Comparison of ENCODE assay signal across 9 mouse cellular contexts in the genomic region with DNA sequence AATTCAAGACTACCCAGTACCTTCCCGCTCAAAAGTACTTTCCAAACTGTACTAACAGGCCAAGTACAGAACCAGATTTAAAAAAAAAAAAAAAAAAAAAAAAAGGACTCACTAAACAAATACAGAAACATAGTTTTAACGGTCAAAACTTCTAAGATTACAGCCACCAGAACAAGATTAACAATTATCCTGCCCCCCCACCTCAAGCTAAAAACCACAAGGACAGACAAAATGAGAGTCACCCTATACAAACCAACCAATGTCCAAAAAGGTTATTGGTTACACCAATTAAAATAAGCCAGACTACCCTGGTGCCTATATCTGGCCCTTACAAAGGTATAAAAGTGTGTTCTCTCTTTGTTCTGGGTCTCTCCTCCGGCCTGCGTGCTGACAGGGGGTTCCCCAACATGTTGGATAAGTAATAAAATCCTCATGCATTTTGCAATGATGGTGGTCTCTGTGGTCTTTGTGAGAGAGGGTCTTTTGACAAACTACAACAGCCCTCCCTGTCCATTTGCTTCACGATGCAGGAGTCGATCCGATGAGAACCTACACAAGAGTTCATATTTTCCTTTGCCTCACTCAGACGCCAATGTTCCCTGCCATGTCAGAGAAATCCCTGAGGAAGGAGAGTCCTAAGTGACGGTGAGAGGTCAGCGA. TPM values are rescaled to one million over a fixed set of nuclear protein-coding genes. Genes with fewer than 3 reads are reported as not detected.
DNase-seq lines count a peak whose midpoint lies in the region; ATAC-seq and TF ChIP-seq lines count a peak whose summit lies in the region.
"Had no signal": no experiment of that assay in that cellular context is flagged by ENCODE, and none has a peak within 500 bp of the region (broad histone marks: within the 10 kb centered on the region; RNA-seq: fewer than 3 reads in every experiment).

No protein-coding gene starts in this region.

- H3K27ac ChIP-seq in neural tube, embryonic 11.5 days (ENCODE audit: low read depth, low read length) = peak overlapping the region; percentile 74
- H3K27ac ChIP-seq in limb, embryonic 13.5 days = peak overlapping the region; percentile 67
- peak overlapping the region; percentile 80; the same call in 1 of the 2 replicates for H3K27ac ChIP-seq in small intestine, adult 2 months (ENCODE audit: insufficient read depth, low read depth, low read length)

- H3K4me3 ChIP-seq in erythroblast, embryonic 14.5 days (replicated peaks) = peak overlapping the region; percentile 60
- no peak overlapping the region for H3K4me3 ChIP-seq in neural tube, embryonic 11.5 days (ENCODE audit: low read depth, low read length)
- no peak overlapping the region for H3K4me3 ChIP-seq in limb, embryonic 13.5 days
- no peak overlapping the region for H3K4me3 ChIP-seq in small intestine, adult 2 months (ENCODE audit: low read depth, low read length)

- TF ChIP-seq POLR2A in small intestine, adult 2 months (IDR thresholded peaks at IDR 0.05; ENCODE audit: low read depth, low read length) = no peak

- H3K36me3 ChIP-seq in erythroblast, embryonic 14.5 days (ENCODE audit: control insufficient read depth) = peaks cover 11% of the 10 kb centered on the region
- H3K36me3 ChIP-seq in neural tube, embryonic 11.5 days (ENCODE audit: control insufficient read depth, insufficient read depth, low read length) = no peaks in the 10 kb centered on the region
- H3K36me3 ChIP-seq in limb, embryonic 13.5 days = no peaks in the 10 kb centered on the region
- H3K36me3 ChIP-seq in small intestine, adult 2 months (ENCODE audit: control insufficient read depth, insufficient read depth, low read length) = no peaks in the 10 kb centered on the region

- 48% methylated on average over 10 of the region's 10 CpGs for WGBS in neural tube, embryonic 11.5 days
- WGBS in limb, embryonic 13.5 days = 62% methylated on average over 10 of the region's 10 CpGs
- WGBS in small intestine, adult 2 months = 83% methylated on average over 10 of the region's 10 CpGs

- no peak for DNase-seq in neural tube, embryonic 11.5 days (ENCODE audit: low spot score)
- DNase-seq in neural tube, embryonic 10.5 days (ENCODE audit: extremely low spot score, low spot score) = no peak
- DNase-seq in left cerebral cortex, postnatal 4 days = no peak
- DNase-seq in retina, postnatal 1 day = no peak
- DNase-seq: heart, postnatal 4 days had no signal

- no peak overlapping the region for H3K4me2 ChIP-seq in neural tube, embryonic 11.5 days (ENCODE audit: low read depth)
- no peak overlapping the region for H3K4me2 ChIP-seq in limb, embryonic 13.5 days (replicated peaks)

- ATAC-seq in erythroblast, adult 5-6 weeks (replicated peaks; ENCODE audit: low FRiP score, poor library complexity, severe bottlenecking) = no peak
- no peak for ATAC-seq in neural tube, embryonic 11.5 days (ENCODE audit: insufficient read depth, low FRiP score, low TSS enrichment)
- no peak for ATAC-seq in limb, embryonic 13.5 days (ENCODE audit: low FRiP score, low read depth)

- H3K9me3 ChIP-seq in erythroblast, embryonic 14.5 days (ENCODE audit: control insufficient read depth, low read length) = peaks cover 7% of the 10 kb centered on the region
- no peaks in the 10 kb centered on the region for H3K9me3 ChIP-seq in neural tube, embryonic 11.5 days (ENCODE audit: control insufficient read depth, low read length)
- peaks cover 3% of the 10 kb centered on the region; the same call in 1 of the 2 replicates for H3K9me3 ChIP-seq in limb, embryonic 13.5 days

- H3K4me1 ChIP-seq in erythroblast, embryonic 14.5 days (ENCODE audit: control insufficient read depth) = peaks cover 79% of the 10 kb centered on the region
- H3K4me1 ChIP-seq in neural tube, embryonic 11.5 days (ENCODE audit: control insufficient read depth, insufficient read depth, low read length) = peaks cover 24% of the 10 kb centered on the region
- peaks cover 51% of the 10 kb centered on the region for H3K4me1 ChIP-seq in limb, embryonic 13.5 days
- H3K4me1 ChIP-seq in small intestine, adult 2 months (ENCODE audit: control insufficient read depth, insufficient read depth, insufficient read length, low read length) = no peaks in the 10 kb centered on the region

- intact Hi-C loops in left cerebral cortex, postnatal 4 days (cut with DNase I) = loop anchor here (10.0 kb wide), 1 partner anchor 49 kb away; no protein-coding TSS in a partner anchor

- TF ChIP-seq CTCF in small intestine, adult 2 months (IDR thresholded peaks at IDR 0.05; ENCODE audit: extremely low read depth, insufficient read length, insufficient replicate concordance, low read depth, low read length) = no peak

- H3K27me3 ChIP-seq in erythroblast, embryonic 14.5 days (ENCODE audit: control insufficient read depth) = no peaks in the 10 kb centered on the region
- H3K27me3 ChIP-seq in neural tube, embryonic 11.5 days (ENCODE audit: control insufficient read depth, insufficient read depth, low read length) = no peaks in the 10 kb centered on the region
- H3K27me3 ChIP-seq in limb, embryonic 13.5 days = no peaks in the 10 kb centered on the region
- no peaks in the 10 kb centered on the region for H3K27me3 ChIP-seq in small intestine, adult 2 months (ENCODE audit: control insufficient read depth, insufficient read depth, low read length)

- 0 out of 2 replicates have a peak overlapping the region, but pooled peaks have one; percentile 10 for H3K9ac ChIP-seq in neural tube, embryonic 11.5 days (ENCODE audit: low read length)
- no peak overlapping the region for H3K9ac ChIP-seq in limb, embryonic 13.5 days

RNA-seq across cellular contexts. Expression of gene Pitpnc1, which starts 54.5 kb away (rescaled TPM):
- polyA plus RNA-seq in erythroblast, embryonic 14.5 days (2012) = 0.29 and 0.37 TPM in 2 replicates
- 14.4 and 15.7 TPM in 2 replicates for total RNA-seq in erythroblast, adult 5-6 weeks (2015; ENCODE audit: low replicate concordance)
- 9.8 and 20.1 TPM in 2 replicates for total RNA-seq in erythroblast, adult 5-6 weeks (2017; ENCODE audit: low replicate concordance)
- polyA plus RNA-seq in neural tube, embryonic 11.5 days (2014; fragmentation: Nextera tagmentation; extraction: Ambion mirVana) = 35.0 and 38.1 TPM in 2 replicates
- polyA plus RNA-seq in limb, embryonic 13.5 days (2015; fragmentation: Nextera tagmentation; extraction: Ambion mirVana) = 39.4 and 40.5 TPM in 2 replicates
- 0.84 and 1.5 TPM in 2 replicates for polyA plus RNA-seq in small intestine, adult 2 months (2012; rRNA removed)
- 10 to 100 TPM; 78.8 to 79.4 TPM for total RNA-seq in left cerebral cortex, postnatal 4 days (2021)

Comparison
In these comparisons a context has a peak if more than half of its experiments do, and no peak if none do; other contexts are left out.
1. RNA of gene Pitpnc1, which starts 54.5 kb away (polyA plus RNA-seq): 39.4 to 40.5 TPM in limb, embryonic 13.5 days and 35.0 to 38.1 TPM in neural tube, embryonic 11.5 days; 0.84 to 1.5 TPM in small intestine, adult 2 months and 0.29 to 0.37 TPM in erythroblast, embryonic 14.5 days; every median in the first group is over 10 times any median in the second.
2. Peak in every context shown above with its lines, with median percentiles within 50 percentile points of each other: H3K27ac ChIP-seq.